Mouse (Mus musculus): ENCODE measurements around the gene Trim11. TPM values are rescaled to one million over a fixed set of nuclear protein-coding genes. Genes with fewer than 3 reads are reported as not detected.

Gene Trim11
- polyA plus RNA-seq, 1 experiment from 2014 or later = 20.4 TPM

DNA sequence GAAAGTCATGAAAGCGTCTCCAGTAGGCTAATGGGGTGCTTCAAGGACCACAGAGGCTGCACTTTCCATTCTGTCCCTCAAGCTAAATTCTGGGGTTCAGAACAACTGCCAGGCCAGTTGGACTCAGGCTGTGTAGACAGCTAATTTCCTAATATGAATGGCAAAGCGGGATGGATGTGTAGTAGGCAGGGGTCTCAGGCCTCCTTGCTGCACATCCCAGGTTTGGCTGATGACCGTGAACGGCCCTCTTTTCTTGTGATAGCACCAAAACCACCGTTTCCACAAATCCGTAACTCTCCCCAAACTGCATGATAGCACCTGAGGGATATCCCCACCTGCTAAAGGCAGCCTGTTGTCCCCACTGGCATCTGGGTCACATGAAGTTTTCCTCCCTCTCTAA, 19.4 kb upstream of the Trim11 start:
- Histone ChIP-seq H3K4me1 (peaks cover 30% of the 10 kb centered on the region), H3K4me3 (no peak overlapping the region), H3K9me3 (no peaks in the 10 kb centered on the region), H3K27me3 (peaks cover 23% of the 10 kb centered on the region), H3K27ac (no peak overlapping the region), H3K4me2 (no peak overlapping the region), H3K36me3 (peaks cover 10% of the 10 kb centered on the region), H3K9ac (no peak overlapping the region)
- WGBS = 88% methylated on average over 6 of the region's 6 CpGs
- no peak for ATAC-seq (ENCODE audit: insufficient number of reproducible peaks, low FRiP score, low TSS enrichment, low read depth)

DNA sequence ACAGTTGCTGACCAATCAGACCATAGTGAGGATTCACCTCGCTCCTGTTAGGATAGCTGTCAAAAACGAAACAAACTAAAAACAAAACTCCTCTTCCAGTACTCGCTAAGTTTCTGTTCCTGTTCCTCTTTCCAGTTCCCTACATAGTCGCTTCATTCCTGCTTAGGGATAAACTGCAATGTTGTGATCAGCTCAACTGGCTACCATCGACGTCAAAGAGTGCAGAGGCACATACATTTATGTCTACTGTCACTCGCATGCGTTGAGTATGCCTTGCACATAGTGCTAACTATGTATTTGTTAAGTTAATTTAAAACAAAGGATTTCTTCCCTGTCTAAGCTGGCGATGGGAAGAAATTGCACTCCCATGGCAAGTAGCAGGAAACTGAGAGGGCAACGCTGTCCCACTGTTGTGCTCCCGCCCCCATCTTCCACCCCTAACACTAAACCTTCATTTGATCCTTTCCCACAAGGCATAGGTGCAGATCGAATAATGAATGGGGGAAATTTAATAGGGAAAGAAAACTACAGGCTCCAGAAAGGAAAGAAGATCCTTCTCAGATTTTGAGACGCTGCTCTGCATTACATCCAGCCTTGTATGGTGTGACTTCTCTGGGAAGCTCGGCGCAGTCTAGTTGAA, 18.6 kb upstream of the Trim11 start:
- Histone ChIP-seq H3K9ac (peak overlapping the region; percentile 26; the same call in 1 of the 2 replicates), H3K4me1 (peaks cover 26% of the 10 kb centered on the region), H3K27ac (no peak overlapping the region)

DNA sequence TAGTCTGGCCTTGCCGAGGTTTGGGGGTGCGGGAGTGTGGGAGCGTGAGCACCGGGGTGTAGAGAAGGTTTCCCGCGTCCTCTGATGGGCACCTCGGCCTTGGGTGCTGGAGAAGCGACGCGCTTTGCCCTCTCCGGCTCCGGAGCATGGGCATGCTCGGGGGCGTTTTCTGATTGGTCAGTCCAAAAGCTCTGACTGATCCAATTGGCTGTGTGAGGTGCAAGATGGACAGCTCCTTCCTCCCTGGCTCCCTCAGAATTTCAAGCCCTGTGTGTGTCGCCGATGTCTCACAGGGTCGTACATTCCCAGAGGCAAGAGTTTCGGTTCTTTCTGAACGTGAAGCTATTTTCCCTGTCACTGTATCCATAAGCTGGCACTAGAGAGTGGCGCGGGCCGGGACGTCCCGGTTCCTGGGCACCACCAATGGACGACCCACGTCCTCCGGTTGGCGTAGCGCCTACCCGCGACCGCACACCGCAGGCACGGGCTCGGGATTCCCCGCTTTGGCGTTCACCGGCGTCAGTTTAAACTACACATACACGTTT, 17.9 kb upstream of the Trim11 start:
- Histone ChIP-seq H3K4me1 (peaks cover 26% of the 10 kb centered on the region), H3K36me3 (peaks cover 10% of the 10 kb centered on the region), H3K27me3 (peaks cover 36% of the 10 kb centered on the region), H3K4me2 (peak overlapping the region; percentile 89), H3K27ac (0 out of 2 replicates have a peak overlapping the region, but pooled peaks have one; percentile 27), H3K9ac (peak overlapping the region; percentile 26; the same call in 1 of the 2 replicates), H3K4me3 (peak overlapping the region; percentile 49), H3K9me3 (no peaks in the 10 kb centered on the region)
- WGBS = 4% methylated on average over 40 of the region's 40 CpGs
- peak; percentile 62 for ATAC-seq (ENCODE audit: insufficient number of reproducible peaks, low FRiP score, low TSS enrichment, low read depth)

More for the DNA sequence above, 18.6 kb upstream of the Trim11 start:
- H3K4me2 ChIP-seq = peak overlapping the region; percentile 89
- peaks cover 30% of the 10 kb centered on the region for H3K27me3 ChIP-seq
- WGBS = 36% methylated on average over 15 of the region's 15 CpGs
- no peak for ATAC-seq (ENCODE audit: insufficient number of reproducible peaks, low FRiP score, low TSS enrichment, low read depth)
- H3K9me3 ChIP-seq = no peaks in the 10 kb centered on the region
- peaks cover 10% of the 10 kb centered on the region for H3K36me3 ChIP-seq
- peak overlapping the region; percentile 49 for H3K4me3 ChIP-seq

DNA sequence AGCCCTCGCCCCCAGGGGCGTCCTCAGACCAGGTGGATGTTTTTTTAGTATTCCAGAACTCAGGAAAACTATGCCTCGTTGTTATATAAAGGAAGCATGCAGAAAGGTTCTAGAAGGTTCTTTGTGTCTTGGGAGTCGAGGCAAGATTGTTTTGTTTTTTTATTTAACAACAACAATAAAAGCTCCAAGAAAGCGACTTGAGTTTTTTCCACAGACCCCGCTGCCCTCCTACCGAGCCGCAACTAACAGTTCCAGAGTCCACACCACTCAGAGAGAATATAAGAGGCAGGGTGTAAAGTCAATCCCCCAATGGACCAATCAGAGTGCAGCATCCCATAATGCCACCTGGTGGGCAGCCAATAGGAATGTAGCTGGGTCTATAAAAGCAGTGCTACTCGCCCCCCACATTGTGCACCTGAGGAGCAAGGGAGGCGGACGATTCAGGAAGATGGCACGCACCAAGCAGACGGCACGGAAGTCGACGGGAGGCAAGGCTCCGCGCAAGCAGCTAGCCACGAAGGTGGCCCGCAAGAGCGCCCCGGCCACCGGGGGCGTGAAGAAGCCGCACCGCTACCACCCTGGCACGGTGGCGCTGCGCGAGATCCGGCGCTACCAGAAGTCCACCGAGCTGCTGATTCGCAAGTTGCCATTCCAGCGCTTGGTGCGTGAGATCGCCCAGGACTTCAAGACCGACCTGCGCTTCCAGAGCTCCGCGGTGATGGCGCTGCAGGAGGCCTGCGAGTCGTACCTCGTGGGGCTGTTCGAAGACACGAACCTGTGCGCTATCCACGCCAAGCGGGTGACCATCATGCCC, 16.3 kb upstream of the Trim11 start:
- Histone ChIP-seq H3K4me1 (peaks cover 21% of the 10 kb centered on the region), H3K4me3 (no peak overlapping the region)
- ATAC-seq (ENCODE audit: insufficient number of reproducible peaks, low FRiP score, low TSS enrichment, low read depth) = no peak

DNA sequence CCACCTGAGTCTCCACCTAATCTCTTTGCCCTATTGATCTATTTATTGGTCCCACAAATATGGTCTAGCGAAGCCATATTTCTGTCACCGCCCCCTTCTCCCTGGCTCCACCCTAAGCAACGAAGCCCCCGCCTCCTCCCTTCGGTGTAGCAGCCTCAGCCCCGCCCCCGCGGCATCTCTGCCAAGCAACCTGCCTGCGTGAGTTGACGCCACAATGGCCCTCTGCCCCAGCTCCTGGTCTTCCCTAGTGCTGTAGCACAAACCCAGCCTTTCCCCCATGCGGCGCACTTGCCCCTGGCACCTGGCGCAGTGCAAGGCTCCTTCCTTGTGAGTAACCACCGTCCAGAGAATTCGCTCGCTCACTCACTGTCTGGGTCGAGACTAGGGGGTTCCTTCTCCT, 14.3 kb upstream of the Trim11 start:
- Histone ChIP-seq H3K4me3 (no peak overlapping the region), H3K9me3 (no peaks in the 10 kb centered on the region), H3K27me3 (peaks cover 36% of the 10 kb centered on the region), H3K9ac (no peak overlapping the region), H3K4me2 (no peak overlapping the region), H3K27ac (no peak overlapping the region), H3K36me3 (peaks cover 6% of the 10 kb centered on the region), H3K4me1 (peaks cover 10% of the 10 kb centered on the region)
- ATAC-seq (ENCODE audit: insufficient number of reproducible peaks, low FRiP score, low TSS enrichment, low read depth) = no peak
- WGBS = 36% methylated on average over 17 of the region's 17 CpGs

More for the DNA sequence above, 16.3 kb upstream of the Trim11 start:
- WGBS = 56% methylated on average over 50 of the region's 50 CpGs
- Histone ChIP-seq H3K4me2 (no peak overlapping the region), H3K27ac (no peak overlapping the region), H3K9ac (no peak overlapping the region), H3K27me3 (peaks cover 36% of the 10 kb centered on the region), H3K36me3 (peaks cover 10% of the 10 kb centered on the region), H3K9me3 (no peaks in the 10 kb centered on the region)

DNA sequence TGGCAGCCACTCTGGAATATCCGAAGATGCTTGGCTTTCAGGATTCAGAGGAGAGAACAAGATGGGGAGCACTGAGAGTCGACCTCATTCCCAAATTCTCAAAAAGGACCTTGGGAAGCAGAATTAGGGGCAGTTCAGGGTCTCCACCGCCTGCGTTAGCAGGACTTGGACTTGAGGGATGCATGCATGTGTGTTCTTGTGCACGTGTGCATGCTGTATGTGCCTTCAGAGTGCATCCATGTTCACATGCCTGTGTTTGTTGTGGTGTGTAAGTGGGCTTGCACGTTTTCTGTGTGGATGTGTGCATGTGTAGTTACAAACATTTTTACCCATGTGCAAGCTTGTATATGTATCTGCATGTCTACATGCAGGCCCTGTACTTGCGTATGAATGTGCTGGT, 13.7 kb upstream of the Trim11 start:
- no peak overlapping the region for H3K4me3 ChIP-seq
- peaks cover 36% of the 10 kb centered on the region for H3K27me3 ChIP-seq
- peaks cover 6% of the 10 kb centered on the region for H3K36me3 ChIP-seq
- WGBS = 82% methylated on average over 7 of the region's 7 CpGs
- H3K27ac ChIP-seq = no peak overlapping the region
- no peak for ATAC-seq (ENCODE audit: insufficient number of reproducible peaks, low FRiP score, low TSS enrichment, low read depth)
- no peak overlapping the region for H3K4me2 ChIP-seq
- H3K4me1 ChIP-seq = peaks cover 10% of the 10 kb centered on the region
- H3K9me3 ChIP-seq = no peaks in the 10 kb centered on the region
- H3K9ac ChIP-seq = no peak overlapping the region

DNA sequence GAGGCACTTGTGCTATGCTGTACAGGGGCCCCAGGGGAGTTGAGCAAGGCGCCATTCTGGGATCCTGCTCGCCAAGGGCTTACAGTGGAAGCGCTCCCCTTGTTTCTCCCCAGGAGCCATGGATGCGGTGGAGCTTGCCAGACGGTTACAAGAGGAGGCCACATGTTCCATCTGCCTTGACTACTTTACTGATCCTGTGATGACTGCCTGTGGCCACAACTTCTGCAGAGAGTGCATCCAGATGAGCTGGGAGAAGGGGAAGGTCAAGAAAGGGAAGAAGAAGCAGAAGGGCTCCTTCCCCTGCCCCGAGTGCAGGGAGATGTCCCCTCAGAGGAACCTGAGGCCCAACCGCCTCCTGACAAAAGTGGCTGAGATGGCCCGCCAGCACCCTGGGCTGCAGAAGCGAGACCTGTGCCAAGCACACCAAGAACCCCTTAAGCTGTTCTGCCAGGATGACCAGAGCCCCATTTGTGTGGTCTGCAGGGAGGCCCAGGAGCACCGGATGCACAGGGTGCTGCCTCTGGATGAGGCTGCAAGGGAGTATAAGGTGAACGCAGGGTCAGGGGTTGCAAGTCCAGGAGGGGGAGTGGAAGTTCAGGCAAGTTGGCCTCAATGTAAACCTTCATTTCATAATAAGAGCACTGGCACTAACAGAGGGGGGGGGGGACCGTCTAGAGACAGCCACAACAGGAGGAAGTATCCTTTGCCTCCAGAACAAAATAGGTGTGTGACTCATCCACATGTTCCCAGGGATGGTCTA, 12.7 kb upstream of the Trim11 start:
- ATAC-seq (ENCODE audit: insufficient number of reproducible peaks, low FRiP score, low TSS enrichment, low read depth) = no peak
- Histone ChIP-seq H3K27me3 (peaks cover 36% of the 10 kb centered on the region), H3K9ac (no peak overlapping the region), H3K36me3 (peaks cover 13% of the 10 kb centered on the region), H3K4me3 (no peak overlapping the region), H3K27ac (no peak overlapping the region), H3K4me1 (peaks cover 1% of the 10 kb centered on the region; the same call in 1 of the 2 replicates), H3K9me3 (no peaks in the 10 kb centered on the region), H3K4me2 (no peak overlapping the region)
- WGBS = 47% methylated on average over 12 of the region's 12 CpGs

DNA sequence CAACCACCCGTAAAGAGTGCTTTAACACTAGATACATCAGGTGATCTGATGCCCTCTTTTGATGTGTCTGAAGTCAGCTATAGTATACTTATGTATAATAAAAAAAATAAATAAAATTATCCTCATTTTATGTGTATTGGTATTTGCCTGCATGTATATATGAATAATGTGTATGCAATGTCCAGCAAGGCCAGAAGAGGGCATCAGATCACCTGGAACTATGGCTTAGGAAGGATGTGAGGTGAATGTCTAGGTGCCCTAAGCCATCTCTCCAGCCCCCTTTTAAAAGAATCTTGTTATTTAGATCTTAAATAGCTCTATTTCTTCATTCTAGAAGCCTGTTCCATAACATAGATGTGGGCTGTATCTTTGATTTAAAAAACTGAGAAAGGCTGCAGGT, 10.5 kb upstream of the Trim11 start:
- no peaks in the 10 kb centered on the region for H3K4me1 ChIP-seq
- no peak overlapping the region for H3K9ac ChIP-seq
- H3K27ac ChIP-seq = no peak overlapping the region
- no peak for ATAC-seq (ENCODE audit: insufficient number of reproducible peaks, low FRiP score, low TSS enrichment, low read depth)
- H3K4me2 ChIP-seq = no peak overlapping the region
- H3K4me3 ChIP-seq = no peak overlapping the region
- peaks cover 22% of the 10 kb centered on the region for H3K27me3 ChIP-seq
- no peaks in the 10 kb centered on the region for H3K9me3 ChIP-seq
- H3K36me3 ChIP-seq = peaks cover 26% of the 10 kb centered on the region
- WGBS = 98% methylated on average over 1 of the region's 1 CpGs

DNA sequence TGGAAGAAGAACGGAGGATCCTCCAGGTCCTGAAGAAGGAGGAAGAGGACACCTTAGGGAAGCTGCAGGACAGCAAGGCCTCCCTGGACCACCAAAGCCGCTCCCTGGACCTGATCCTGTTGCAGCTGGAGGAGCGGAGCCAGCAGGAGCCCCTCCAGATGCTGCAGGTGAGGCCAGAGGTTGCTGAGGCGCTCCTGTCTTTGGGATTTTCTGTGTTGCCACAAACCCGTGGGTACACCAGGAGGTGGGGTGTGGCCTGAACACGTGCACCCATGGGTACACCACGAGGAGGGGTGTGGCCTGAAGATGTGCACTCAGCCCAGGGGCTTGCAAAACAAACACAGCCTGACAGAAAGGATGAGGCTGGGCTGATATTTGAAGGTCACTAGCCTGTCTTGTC, 9.3 kb upstream of the Trim11 start:
- Histone ChIP-seq H3K9ac (no peak overlapping the region), H3K27ac (no peak overlapping the region), H3K36me3 (peaks cover 29% of the 10 kb centered on the region), H3K4me3 (no peak overlapping the region), H3K9me3 (no peaks in the 10 kb centered on the region), H3K4me1 (no peaks in the 10 kb centered on the region), H3K4me2 (no peak overlapping the region), H3K27me3 (peaks cover 13% of the 10 kb centered on the region)
- ATAC-seq (ENCODE audit: insufficient number of reproducible peaks, low FRiP score, low TSS enrichment, low read depth) = no peak
- WGBS = 83% methylated on average over 7 of the region's 7 CpGs

DNA sequence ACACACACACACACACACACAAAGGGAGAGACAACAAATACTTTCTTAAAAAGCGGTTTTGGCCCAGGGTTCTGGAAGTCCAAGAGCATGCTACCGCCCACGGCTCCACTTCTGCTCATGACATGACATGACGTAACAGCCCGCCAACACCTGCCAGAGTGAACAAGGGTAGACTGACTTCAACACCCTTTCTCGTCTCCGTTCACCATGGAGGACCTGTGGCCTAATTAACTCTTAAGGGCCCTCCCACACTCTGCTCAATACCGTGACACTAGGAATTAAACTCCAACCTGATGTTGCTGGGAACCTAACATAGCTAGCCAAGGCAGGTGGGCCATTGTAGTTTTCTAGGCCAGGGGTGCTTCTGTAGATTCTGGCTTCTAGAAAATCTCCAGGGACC, 8.9 kb upstream of the Trim11 start:
- Histone ChIP-seq H3K9ac (no peak overlapping the region), H3K27me3 (peaks cover 8% of the 10 kb centered on the region), H3K4me2 (no peak overlapping the region), H3K9me3 (no peaks in the 10 kb centered on the region), H3K27ac (no peak overlapping the region), H3K4me1 (no peaks in the 10 kb centered on the region), H3K4me3 (no peak overlapping the region), H3K36me3 (peaks cover 29% of the 10 kb centered on the region)
- ATAC-seq (ENCODE audit: insufficient number of reproducible peaks, low FRiP score, low TSS enrichment, low read depth) = no peak
- 85% methylated on average over 8 of the region's 8 CpGs for WGBS

DNA sequence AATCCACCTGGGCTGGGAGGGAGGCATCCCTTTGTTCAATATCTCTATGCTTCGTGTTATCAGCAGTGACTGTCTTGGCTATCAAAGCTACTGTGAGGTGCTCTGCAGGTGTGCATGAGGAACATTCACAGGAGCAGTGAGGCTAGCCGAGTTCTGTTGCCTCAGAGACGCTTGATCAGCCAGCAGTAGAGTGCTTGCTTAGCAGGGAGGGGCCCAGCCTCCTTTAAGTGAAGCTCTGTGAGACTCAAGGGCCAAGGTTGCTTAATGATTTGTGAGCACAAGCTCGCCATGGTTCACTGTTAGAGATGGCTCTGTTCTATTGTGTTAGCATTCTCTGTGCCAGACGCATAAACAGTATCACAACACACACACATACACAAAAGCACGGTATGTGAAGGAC, 8.2 kb upstream of the Trim11 start:
- WGBS = 75% methylated on average over 6 of the region's 6 CpGs
- no peak for ATAC-seq (ENCODE audit: insufficient number of reproducible peaks, low FRiP score, low TSS enrichment, low read depth)
- Histone ChIP-seq H3K4me3 (no peak overlapping the region), H3K4me1 (no peaks in the 10 kb centered on the region), H3K36me3 (peaks cover 33% of the 10 kb centered on the region), H3K27ac (no peak overlapping the region), H3K9me3 (no peaks in the 10 kb centered on the region), H3K4me2 (no peak overlapping the region), H3K27me3 (peaks cover 3% of the 10 kb centered on the region; the same call in 1 of the 2 replicates), H3K9ac (no peak overlapping the region)

Data from limb, embryonic 15.5 days (tissue).